Comparison of ENCODE assay signal across 16 mouse cellular contexts in genomic region chr12:105438259-105438658, GRCm38 (mm10). TPM values are rescaled to one million over a fixed set of nuclear protein-coding genes. Genes with fewer than 3 reads are reported as not detected.
A peak's percentile ranks its signal among the peaks of the same experiment; 100 is the strongest.
DNase-seq lines count a peak whose midpoint lies in the region; ATAC-seq and TF ChIP-seq lines count a peak whose summit lies in the region.
"Had no signal": no experiment of that assay in that cellular context is flagged by ENCODE, and none has a peak within 500 bp of the region (broad histone marks: within the 10 kb centered on the region; RNA-seq: fewer than 3 reads in every experiment).

No protein-coding gene starts in this region.

- H3K9ac ChIP-seq in kidney, embryonic 16.5 days (replicated peaks; ENCODE audit: low read length): no peak overlapping the region
- H3K9ac ChIP-seq: heart, embryonic 13.5 days; intestine, embryonic 15.5 days; liver, embryonic 13.5 days; neural tube, embryonic 15.5 days had no signal

- H3K27me3 ChIP-seq in kidney, adult 2 months (replicated peaks; ENCODE audit: control insufficient read depth, insufficient read depth, low read length): no peaks in the 10 kb centered on the region
- H3K27me3 ChIP-seq in kidney, embryonic 16.5 days (ENCODE audit: insufficient read depth, low read length): no peaks in the 10 kb centered on the region
- H3K27me3 ChIP-seq: heart, embryonic 13.5 days; intestine, embryonic 15.5 days; liver, embryonic 13.5 days; neural tube, embryonic 15.5 days had no signal

- H3K9me3 ChIP-seq in kidney, embryonic 16.5 days (ENCODE audit: low read length): no peaks in the 10 kb centered on the region
- H3K9me3 ChIP-seq: heart, embryonic 13.5 days; intestine, embryonic 15.5 days; liver, embryonic 13.5 days; neural tube, embryonic 15.5 days had no signal

- no peak for ATAC-seq in kidney, embryonic 16.5 days (ENCODE audit: low FRiP score, low TSS enrichment)
- no peak for ATAC-seq in megakaryocyte progenitor cell, adult 5-6 weeks (replicated peaks; ENCODE audit: poor library complexity)
- ATAC-seq: intestine, embryonic 15.5 days had no signal

- no peak overlapping the region for H3K4me3 ChIP-seq in kidney, adult 2 months (ENCODE audit: insufficient read depth, low read depth, low read length)
- no peak overlapping the region for H3K4me3 ChIP-seq in kidney, embryonic 16.5 days (ENCODE audit: low read length)
- H3K4me3 ChIP-seq: heart, embryonic 13.5 days; intestine, embryonic 15.5 days; liver, embryonic 13.5 days; neural tube, embryonic 15.5 days had no signal

- no peak for TF ChIP-seq CTCF in kidney, adult 2 months (conservative IDR thresholded peaks at IDR 0.05; ENCODE audit: insufficient read depth, insufficient read length, low read depth, low read length)

- no peaks in the 10 kb centered on the region for H3K36me3 ChIP-seq in kidney, adult 2 months (ENCODE audit: control insufficient read depth, insufficient read depth, low read length)
- H3K36me3 ChIP-seq in kidney, embryonic 16.5 days (ENCODE audit: insufficient read depth, low read length): no peaks in the 10 kb centered on the region
- H3K36me3 ChIP-seq: heart, embryonic 13.5 days; intestine, embryonic 15.5 days; liver, embryonic 13.5 days; neural tube, embryonic 15.5 days had no signal

- WGBS in kidney, adult 2 months: 48% methylated on average over 5 of the region's 5 CpGs
- 33% methylated on average over 5 of the region's 5 CpGs for WGBS in kidney, embryonic 16.5 days

- no peak overlapping the region for H3K4me2 ChIP-seq in kidney, embryonic 16.5 days (replicated peaks; ENCODE audit: low read depth, low read length)
- H3K4me2 ChIP-seq: heart, embryonic 13.5 days; intestine, embryonic 15.5 days; liver, embryonic 13.5 days; neural tube, embryonic 15.5 days had no signal

- no peaks in the 10 kb centered on the region for H3K4me1 ChIP-seq in kidney, adult 2 months (ENCODE audit: control insufficient read depth, insufficient read depth, low read length)
- no peaks in the 10 kb centered on the region for H3K4me1 ChIP-seq in kidney, embryonic 16.5 days (ENCODE audit: insufficient read depth, low read length)
- H3K4me1 ChIP-seq: heart, embryonic 13.5 days; intestine, embryonic 15.5 days; liver, embryonic 13.5 days; neural tube, embryonic 15.5 days had no signal

- DNase-seq in kidney, adult 2 months: peak; percentile 16
- peak; percentile 46 to 76 for DNase-seq in left cerebral cortex, postnatal 14 days (ENCODE audit: low spot score in 2 of 2)
- no peak for DNase-seq in left cerebral cortex, postnatal 4 days
- DNase-seq in brain, adult 2 months (ENCODE audit: low read depth, low spot score): peak; percentile 81
- peak; percentile 40 to 42 for DNase-seq in layer of hippocampus, adult 8-10 months (ENCODE audit: low spot score in 2 of 2)
- DNase-seq: adrenal gland, postnatal 25 days; cerebellum, postnatal 14 days; liver, embryonic 13.5 days; thymus, adult 2 months had no signal

- H3K27ac ChIP-seq in kidney, adult 2 months (ENCODE audit: insufficient read depth, low read depth, low read length): no peak overlapping the region
- H3K27ac ChIP-seq in kidney, embryonic 16.5 days (ENCODE audit: low read length): no peak overlapping the region
- H3K27ac ChIP-seq: heart, embryonic 13.5 days; intestine, embryonic 15.5 days; liver, embryonic 13.5 days; neural tube, embryonic 15.5 days had no signal

- TF ChIP-seq POLR2A in kidney, adult 2 months (IDR thresholded peaks at IDR 0.05; ENCODE audit: low read depth, low read length): no peak

- intact Hi-C loops in left cerebral cortex, postnatal 14 days (cut with DNase I): loop anchor here (5.0 to 10.0 kb wide), 2 partner anchors 39 to 287 kb away; no protein-coding TSS in a partner anchor
- intact Hi-C loops in left cerebral cortex, postnatal 4 days (cut with DNase I): loop anchor here (10.0 kb wide), 1 partner anchor 167 kb away; the partner anchor contains the start of gene Bdkrb1

RNA-seq across cellular contexts. Expression of gene D430019H16Rik, which starts 15.4 kb away (rescaled TPM):
- polyA plus RNA-seq in kidney, adult 2 months (2012; rRNA removed): 3.5 and 3.7 TPM in 2 replicates
- polyA plus RNA-seq in kidney, embryonic 16.5 days (2015; fragmentation: Nextera tagmentation; extraction: Ambion mirVana): 1.3 and 1.4 TPM in 2 replicates
- total RNA-seq in left cerebral cortex, postnatal 14 days (2021): 100 to 1,000 TPM; 118 to 121 TPM
- total RNA-seq in left cerebral cortex, postnatal 4 days (2021): 100 to 1,000 TPM; 210 to 211 TPM
- 100 to 1,000 TPM in 2 of 4 experiments, 10 to 100 TPM in 2; 90.0 to 116 (median 99.9) TPM for total RNA-seq in layer of hippocampus, adult 8-10 months (2022)
- total RNA-seq in megakaryocyte progenitor cell, adult 5-6 weeks (2015): 0.05 TPM in 1 of 2 replicates, not detected in the other
- total RNA-seq in megakaryocyte progenitor cell, adult 5-6 weeks (2017): 0.04 TPM in 1 of 2 replicates, not detected in the other
- total RNA-seq: hematopoietic stem cell, adult 5-6 weeks; megakaryocyte, adult 5-6 weeks had no signal

Comparison
In these comparisons a context has a peak if more than half of its experiments do, and no peak if none do; other contexts are left out.
1. RNA of gene D430019H16Rik, which starts 15.4 kb away (total RNA-seq): 210 to 211 TPM in left cerebral cortex, postnatal 4 days, 118 to 121 TPM in left cerebral cortex, postnatal 14 days and 90.0 to 116 TPM in layer of hippocampus, adult 8-10 months; 0.04 to 0.05 TPM in megakaryocyte progenitor cell, adult 5-6 weeks; every median in the first group is over 10 times any median in the second.